Mouse (Mus musculus) midbrain, embryonic 14.5 days (tissue): Measurements from ENCODE around the gene Dnajb9. TPM values are rescaled to one million over a fixed set of nuclear protein-coding genes. Genes with fewer than 3 reads are reported as not detected.
"Not testable (repeated sequence)": the region's sequence is repeated elsewhere in the genome, so short reads cannot be mapped to it uniquely, and the experiment has no call there.

Experiments used
- ATAC-seq: fragments of 200-750 bp; cut with Nextera tagmentation; 2 replicates; pipeline ENCODE4 v1.8.0; 2017; ENCODE audit warnings: moderate number of reproducible peaks, moderate library complexity; ENCODE audit not compliant: low FRiP score, low TSS enrichment
- DNase-seq: peaks from one replicate; pipeline ENCODE4 v3.0.0-alpha.2; 2015
- H3K27ac ChIP-seq: fragments of 300-500 bp; sonication (generic); replicated peaks from 2 replicates; pipeline ENCODE4 v1.5.1; 2014; ENCODE audit warnings: mild to moderate bottlenecking, low read depth, low read length, moderate library complexity
- H3K27me3 ChIP-seq: fragments of 300-500 bp; sonication (generic); 2 replicates; pipeline ENCODE4 v1.6.1; 2014; ENCODE audit warnings: low read length, control low read depth, mixed read lengths; ENCODE audit not compliant: control insufficient read depth, insufficient read depth
- H3K36me3 ChIP-seq: fragments of 300-500 bp; sonication (generic); 2 replicates; pipeline ENCODE4 v1.6.1; 2014; ENCODE audit warnings: low read length, control low read depth; ENCODE audit not compliant: control insufficient read depth, insufficient read depth
- H3K4me1 ChIP-seq: fragments of 300-500 bp; sonication (generic); 2 replicates; pipeline ENCODE4 v1.6.1; 2014; ENCODE audit warnings: mild to moderate bottlenecking, antibody characterized with exemption, low read length, control low read depth; ENCODE audit not compliant: control insufficient read depth, insufficient read depth
- H3K4me2 ChIP-seq: fragments of 300-500 bp; sonication (generic); 2 replicates; pipeline ENCODE4 v1.6.1; 2014; ENCODE audit warnings: mild to moderate bottlenecking, low read length, moderate library complexity
- H3K4me3 ChIP-seq: fragments of 300-500 bp; sonication (generic); replicated peaks from 2 replicates; pipeline ENCODE4 v1.5.1; 2014; ENCODE audit warnings: low read depth, low read length
- H3K9ac ChIP-seq: fragments of 300-500 bp; sonication (generic); replicated peaks from 2 replicates; pipeline ENCODE4 v1.6.1; 2014; ENCODE audit warnings: mild to moderate bottlenecking, low read length, moderate library complexity
- H3K9me3 ChIP-seq: fragments of 300-500 bp; sonication (generic); 2 replicates; pipeline ENCODE4 v1.6.1; 2016; ENCODE audit warnings: low read length, control low read depth, mixed read lengths; ENCODE audit not compliant: control insufficient read depth
- WGBS: fragments of 180-500 bp; shearing (Covaris S2); extraction: QIAGEN DNeasy Blood & Tissue Kit; methylation state at CpG from one replicate; pipeline ENCODE4 v1.1.7; 2014; 5-methylcytosine and 5-hydroxymethylcytosine counted together
- polyA plus RNA-seq: library from polyadenylated mRNA; unstranded; fragments of >200 nt; fragmentation: Nextera tagmentation; extraction: Ambion mirVana; gene quantifications from 2 replicates; pipeline ENCODE4 v1.2.1, GENCODE M21; 2014

The Dnajb9 gene
- polyA plus RNA-seq, 1 experiment from 2014 or later = 41.3 TPM

GRCm38 (mm10) chr12:44221070-44221469 lies 10.9 kb upstream of the Dnajb9 start, which contains the start of gene Pnpla8:
TSS of gene Pnpla8 (plus strand) at chr12:44221370.
- Histone ChIP-seq H3K4me2 (peak within 1 kb of the TSS; percentile 83), H3K4me3 (peak within 1 kb of the TSS; percentile 58), H3K9ac (peak within 1 kb of the TSS; percentile 70)
- H3K27me3 ChIP-seq, H3K36me3 ChIP-seq, H3K27ac ChIP-seq, H3K9me3 ChIP-seq, ATAC-seq, H3K4me1 ChIP-seq, DNase-seq: not testable (repeated sequence)
- WGBS = 86% methylated on average over 2 of the region's 2 CpGs

GRCm38 (mm10) chr12:44211555-44211954 lies 1.4 kb upstream of the Dnajb9 start:
- Histone ChIP-seq H3K36me3 (no peaks in the 10 kb centered on the region), H3K27ac (no peak overlapping the region), H3K4me1 (peaks cover 13% of the 10 kb centered on the region), H3K4me3 (no peak overlapping the region), H3K27me3 (no peaks in the 10 kb centered on the region), H3K4me2 (no peak overlapping the region), H3K9me3 (no peaks in the 10 kb centered on the region), H3K9ac (no peak overlapping the region)
- no peak for DNase-seq
- ATAC-seq = no peak
- WGBS = 92% methylated on average over 3 of the region's 3 CpGs

GRCm38 (mm10) chr12:44209141-44209823 lies 844 bp downstream of the Dnajb9 start:
- peaks cover 9% of the 10 kb centered on the region; the same call in 1 of the 2 replicates for H3K36me3 ChIP-seq
- H3K4me3 ChIP-seq = peak overlapping the region; percentile 95
- H3K27me3 ChIP-seq = no peaks in the 10 kb centered on the region
- under 1% methylated on average over 37 of the region's 37 CpGs for WGBS
- H3K27ac ChIP-seq = peak overlapping the region; percentile 85
- ATAC-seq = no peak
- H3K4me1 ChIP-seq = peaks cover 13% of the 10 kb centered on the region
- no peaks in the 10 kb centered on the region for H3K9me3 ChIP-seq
- peak overlapping the region; percentile 87 for H3K4me2 ChIP-seq
- H3K9ac ChIP-seq = peak overlapping the region; percentile 81
- DNase-seq = peak; percentile 61

GRCm38 (mm10) chr12:44197873-44198525 lies 12.1 kb downstream of the Dnajb9 start:
- Histone ChIP-seq H3K27ac (no peak overlapping the region), H3K27me3 (no peaks in the 10 kb centered on the region), H3K9me3 (no peaks in the 10 kb centered on the region), H3K9ac (no peak overlapping the region), H3K4me3 (no peak overlapping the region), H3K4me2 (no peak overlapping the region), H3K36me3 (no peaks in the 10 kb centered on the region), H3K4me1 (no peaks in the 10 kb centered on the region)
- whole genome bisulfite sequencing = 65% methylated on average over 4 of the region's 4 CpGs
- DNase-seq (no peak), ATAC-seq (no peak)

GRCm38 (mm10) chr12:44181081-44181982 lies 28.8 kb downstream of the Dnajb9 start:
- Histone ChIP-seq H3K4me2 (peak overlapping the region; percentile 8; the same call in 1 of the 2 replicates), H3K4me1 (0 out of 2 replicates have a peak, but pooled peaks cover under 1% of the 10 kb centered on the region), H3K9ac (no peak overlapping the region), H3K4me3 (no peak overlapping the region), H3K27ac (no peak overlapping the region), H3K36me3 (no peaks in the 10 kb centered on the region), H3K27me3 (no peaks in the 10 kb centered on the region), H3K9me3 (no peaks in the 10 kb centered on the region)
- 51% methylated on average over 9 of the region's 9 CpGs for WGBS
- ATAC-seq (peak; percentile 89), DNase-seq (peak; percentile 89)

- Histone ChIP-seq H3K4me2 (peak overlapping the region; percentile 26), H3K4me1 (0 out of 2 replicates have a peak, but pooled peaks cover 5% of the 10 kb centered on the region), H3K9me3 (no peaks in the 10 kb centered on the region), H3K27me3 (no peaks in the 10 kb centered on the region), H3K36me3 (no peaks in the 10 kb centered on the region), H3K9ac (no peak overlapping the region), H3K4me3 (no peak overlapping the region), H3K27ac (peak overlapping the region; percentile 68)
- DNase-seq = peak; percentile 72
- WGBS = 32% methylated on average over 2 of the region's 2 CpGs
- 0 out of 2 replicates have a peak, but pooled peaks have one; percentile 46 for ATAC-seq
These were observed 33.1 kb downstream of the Dnajb9 start for GRCm38 (mm10) chr12:44177038-44177355.

- Histone ChIP-seq H3K36me3 (no peaks in the 10 kb centered on the region), H3K9me3 (no peaks in the 10 kb centered on the region), H3K4me3 (no peak overlapping the region), H3K4me1 (0 out of 2 replicates have a peak, but pooled peaks cover 6% of the 10 kb centered on the region), H3K27me3 (no peaks in the 10 kb centered on the region), H3K9ac (no peak overlapping the region), H3K27ac (peak overlapping the region; percentile 68), H3K4me2 (peak overlapping the region; percentile 26)
- ATAC-seq (no peak), DNase-seq (peak; percentile 47)
- WGBS = 44% methylated on average over 10 of the region's 10 CpGs
These were observed 33.6 kb downstream of the Dnajb9 start for GRCm38 (mm10) chr12:44176331-44177037.

- Histone ChIP-seq H3K9ac (no peak overlapping the region), H3K27ac (no peak overlapping the region), H3K4me1 (0 out of 2 replicates have a peak, but pooled peaks cover 4% of the 10 kb centered on the region), H3K27me3 (no peaks in the 10 kb centered on the region), H3K4me2 (no peak overlapping the region), H3K9me3 (no peaks in the 10 kb centered on the region), H3K4me3 (no peak overlapping the region), H3K36me3 (no peaks in the 10 kb centered on the region)
- DNase-seq (peak; percentile 95), ATAC-seq (no peak)
These were observed 43.2 kb downstream of the Dnajb9 start for GRCm38 (mm10) chr12:44166949-44167348.
